Mouse (Mus musculus) limb, embryonic 15.5 days (tissue): ENCODE results near the gene Adck1. TPM values are rescaled to one million over a fixed set of nuclear protein-coding genes. Genes with fewer than 3 reads are reported as not detected.
A peak's percentile ranks its signal among the peaks of the same experiment; 100 is the strongest.

Experiments used
- ATAC-seq: fragments of 200-750 bp; cut with Nextera tagmentation; 2 replicates; pipeline ENCODE4 v1.8.0; 2017; ENCODE audit warnings: low read depth, moderate TSS enrichment; ENCODE audit not compliant: insufficient number of reproducible peaks, low FRiP score, low TSS enrichment
- H3K27ac ChIP-seq: fragments of 300-500 bp; sonication (generic); 2 replicates; pipeline ENCODE4 v1.5.1; 2015; ENCODE audit warnings: moderate library complexity, mild to moderate bottlenecking, inconsistent platforms
- H3K27me3 ChIP-seq: fragments of 300-500 bp; sonication (generic); 2 replicates; pipeline ENCODE4 v1.6.1; 2015; ENCODE audit warnings: inconsistent platforms
- H3K36me3 ChIP-seq: fragments of 300-500 bp; sonication (generic); 2 replicates; pipeline ENCODE4 v1.6.1; 2015; ENCODE audit warnings: inconsistent platforms
- H3K4me1 ChIP-seq: fragments of 300-500 bp; sonication (generic); 2 replicates; pipeline ENCODE4 v1.6.1; 2015; ENCODE audit warnings: inconsistent platforms
- H3K4me2 ChIP-seq: fragments of 300-500 bp; sonication (generic); 2 replicates; pipeline ENCODE4 v1.6.1; 2015; ENCODE audit warnings: mild to moderate bottlenecking, inconsistent platforms
- H3K4me3 ChIP-seq: fragments of 300-500 bp; sonication (generic); 2 replicates; pipeline ENCODE4 v1.5.1; 2015; ENCODE audit warnings: mild to moderate bottlenecking, inconsistent platforms
- H3K9ac ChIP-seq: fragments of 300-500 bp; sonication (generic); 2 replicates; pipeline ENCODE4 v1.6.1; 2015; ENCODE audit warnings: inconsistent platforms
- H3K9me3 ChIP-seq: fragments of 300-500 bp; sonication (generic); 2 replicates; pipeline ENCODE4 v1.6.1; 2016; ENCODE audit warnings: inconsistent platforms
- WGBS: fragments of 180-500 bp; shearing (Covaris S2); methylation state at CpG from one replicate; pipeline ENCODE4 v1.1.7; 2015; 5-methylcytosine and 5-hydroxymethylcytosine counted together
- polyA plus RNA-seq: library from polyadenylated mRNA; unstranded; fragments of >200 nt; fragmentation: Nextera tagmentation; extraction: Ambion mirVana; gene quantifications from 2 replicates; pipeline ENCODE4 v1.2.1, GENCODE M21; 2015

Gene Adck1
- polyA plus RNA-seq, 1 experiment from 2014 or later, result 18.7 TPM

DNA sequence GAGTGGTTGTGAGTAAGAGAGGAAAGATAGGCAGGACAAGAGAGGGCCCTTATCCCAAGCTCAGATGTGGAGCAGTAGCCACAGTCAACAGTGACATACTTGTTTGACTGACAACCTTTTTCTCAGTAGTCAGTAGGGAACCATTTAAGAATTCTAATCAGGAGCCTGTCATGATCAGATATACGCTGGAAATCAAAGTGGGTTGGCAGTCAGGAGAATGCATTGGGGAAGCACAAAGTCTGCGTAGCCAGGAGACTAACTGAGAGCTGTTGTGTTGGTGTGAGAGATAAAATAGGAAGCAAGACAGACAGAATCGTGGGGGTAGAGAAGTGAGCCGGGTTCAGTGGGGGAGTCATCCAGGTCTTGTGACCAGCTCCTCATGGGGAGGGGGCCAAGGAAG, 71.9 kb downstream of the Adck1 start:
- ATAC-seq, result no peak
- WGBS, result 92% methylated on average over 4 of the region's 4 CpGs
- Histone ChIP-seq H3K4me1 (0 out of 2 replicates have a peak, but pooled peaks cover 3% of the 10 kb centered on the region), H3K36me3 (0 out of 2 replicates have a peak, but pooled peaks cover 4% of the 10 kb centered on the region), H3K27me3 (no peaks in the 10 kb centered on the region), H3K27ac (no peak overlapping the region), H3K9ac (no peak overlapping the region), H3K4me3 (no peak overlapping the region), H3K9me3 (no peaks in the 10 kb centered on the region), H3K4me2 (no peak overlapping the region)

DNA sequence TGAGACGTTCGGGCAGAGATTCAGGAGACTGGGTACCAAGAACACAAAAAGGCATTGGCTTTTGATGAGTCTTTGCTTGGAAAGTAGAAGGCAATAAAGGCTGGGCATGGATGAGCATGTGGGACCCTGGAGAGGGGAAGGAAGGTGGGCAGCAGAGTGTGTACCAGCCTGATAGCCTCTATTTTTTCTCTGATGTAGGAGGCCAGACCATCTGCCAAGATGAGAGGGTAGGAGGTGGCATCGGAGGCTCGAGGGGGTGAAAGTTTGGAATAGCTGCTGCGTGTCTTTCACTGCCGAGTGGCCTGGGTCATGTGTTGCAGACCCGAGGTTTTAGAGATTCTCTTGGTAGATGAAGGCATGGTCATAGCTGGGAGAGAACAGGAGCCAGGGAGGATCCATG, 72.8 kb downstream of the Adck1 start:
- WGBS, result 92% methylated on average over 7 of the region's 7 CpGs
- H3K27me3 ChIP-seq, result no peaks in the 10 kb centered on the region
- ATAC-seq, result no peak
- no peak overlapping the region for H3K27ac ChIP-seq
- H3K9me3 ChIP-seq, result no peaks in the 10 kb centered on the region
- H3K4me2 ChIP-seq, result no peak overlapping the region
- H3K4me3 ChIP-seq, result no peak overlapping the region
- H3K9ac ChIP-seq, result no peak overlapping the region
- H3K4me1 ChIP-seq, result no peaks in the 10 kb centered on the region
- H3K36me3 ChIP-seq, result 0 out of 2 replicates have a peak, but pooled peaks cover 4% of the 10 kb centered on the region

DNA sequence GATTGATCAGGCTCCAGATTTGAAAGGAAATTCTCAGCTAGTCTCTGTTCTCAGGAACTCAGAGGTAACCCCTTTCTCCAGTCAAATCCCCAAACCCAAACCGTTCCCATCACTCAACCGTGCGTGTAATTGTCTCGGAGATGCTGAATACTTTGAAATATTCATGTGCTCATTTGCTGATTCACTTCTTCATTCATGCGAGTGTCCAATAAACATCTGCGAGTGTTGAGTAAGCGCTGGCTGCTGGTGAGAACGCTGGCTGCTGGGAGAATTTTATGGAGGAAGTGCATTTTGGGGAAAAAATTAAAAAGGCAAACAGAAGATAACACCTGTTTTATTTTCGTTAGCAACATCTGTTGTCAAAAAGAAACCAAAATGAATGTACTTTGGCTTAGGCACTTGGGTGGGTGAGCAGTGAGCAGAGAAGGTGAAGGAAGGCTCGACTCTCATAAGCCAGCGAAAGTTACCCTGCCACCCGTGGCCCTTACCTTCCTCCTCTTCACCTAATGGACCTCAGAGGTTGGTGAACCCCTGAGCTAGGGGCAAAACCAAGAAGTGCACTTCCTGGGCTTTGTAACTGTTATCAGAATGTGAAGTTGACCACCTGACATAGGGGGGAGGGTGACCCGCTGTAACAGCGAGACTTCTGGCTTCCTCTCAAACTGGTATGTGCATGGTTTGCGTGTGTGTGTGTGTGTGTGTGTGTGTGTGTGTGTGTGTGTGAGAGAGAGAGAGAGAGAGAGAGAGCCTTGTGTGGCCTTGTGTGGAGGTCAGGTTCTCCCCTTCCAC, 76.8 kb downstream of the Adck1 start:
- Histone ChIP-seq H3K9me3 (no peaks in the 10 kb centered on the region), H3K4me3 (no peak overlapping the region), H3K4me2 (no peak overlapping the region), H3K27me3 (no peaks in the 10 kb centered on the region), H3K36me3 (0 out of 2 replicates have a peak, but pooled peaks cover 4% of the 10 kb centered on the region), H3K9ac (no peak overlapping the region), H3K27ac (no peak overlapping the region), H3K4me1 (no peaks in the 10 kb centered on the region)
- ATAC-seq, result no peak
- WGBS, result 77% methylated on average over 15 of the region's 15 CpGs

DNA sequence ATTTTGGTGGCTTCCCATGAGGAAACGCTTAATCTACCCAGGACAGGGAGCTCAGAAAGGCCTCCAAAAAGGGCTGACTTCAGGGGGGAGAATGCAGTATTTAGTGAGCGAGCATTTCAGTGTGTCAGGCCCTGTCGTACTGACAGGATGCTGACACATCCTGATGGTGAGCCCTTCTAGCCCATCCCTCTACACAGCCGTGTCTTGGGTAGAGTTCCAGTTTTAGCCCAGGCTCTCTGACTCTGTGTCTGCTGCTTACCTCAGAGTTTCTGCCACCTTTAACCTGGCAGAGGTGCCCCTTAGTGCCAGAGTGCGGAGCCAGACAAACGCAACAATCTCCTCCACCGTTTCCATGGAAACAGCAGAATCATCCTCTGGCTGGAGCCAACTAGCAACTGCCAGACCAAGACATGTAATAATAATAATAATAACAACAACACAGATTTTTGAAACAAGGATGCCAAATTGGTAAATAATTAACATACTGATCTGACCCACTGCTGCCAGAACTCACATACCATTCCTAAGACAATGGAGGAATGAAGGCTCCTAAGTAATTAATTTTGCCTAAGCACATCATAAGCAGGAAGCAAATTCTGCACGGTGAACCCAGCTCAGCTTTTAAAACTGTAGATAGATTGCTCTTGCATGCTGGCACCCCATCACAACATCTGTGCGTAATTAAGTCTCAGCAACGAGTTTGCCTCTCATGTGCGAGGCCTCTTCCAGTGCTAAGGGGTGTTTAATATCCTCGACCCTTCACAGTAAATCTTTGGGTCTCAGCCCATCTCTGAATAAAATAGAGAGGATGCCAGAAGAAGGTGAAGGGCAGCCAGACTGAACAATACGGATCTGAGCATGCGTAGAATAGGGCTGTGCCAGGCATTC, 81.8 kb downstream of the Adck1 start:
- peaks cover 5% of the 10 kb centered on the region; the same call in 1 of the 2 replicates for H3K4me1 ChIP-seq
- no peak overlapping the region for H3K4me2 ChIP-seq
- 50% methylated on average over 14 of the region's 14 CpGs for WGBS
- H3K4me3 ChIP-seq, result no peak overlapping the region
- H3K9me3 ChIP-seq, result no peaks in the 10 kb centered on the region
- no peak for ATAC-seq
- H3K36me3 ChIP-seq, result no peaks in the 10 kb centered on the region
- no peak overlapping the region for H3K9ac ChIP-seq
- H3K27ac ChIP-seq, result 0 out of 2 replicates have a peak overlapping the region, but pooled peaks have one; percentile 3
- no peaks in the 10 kb centered on the region for H3K27me3 ChIP-seq

DNA sequence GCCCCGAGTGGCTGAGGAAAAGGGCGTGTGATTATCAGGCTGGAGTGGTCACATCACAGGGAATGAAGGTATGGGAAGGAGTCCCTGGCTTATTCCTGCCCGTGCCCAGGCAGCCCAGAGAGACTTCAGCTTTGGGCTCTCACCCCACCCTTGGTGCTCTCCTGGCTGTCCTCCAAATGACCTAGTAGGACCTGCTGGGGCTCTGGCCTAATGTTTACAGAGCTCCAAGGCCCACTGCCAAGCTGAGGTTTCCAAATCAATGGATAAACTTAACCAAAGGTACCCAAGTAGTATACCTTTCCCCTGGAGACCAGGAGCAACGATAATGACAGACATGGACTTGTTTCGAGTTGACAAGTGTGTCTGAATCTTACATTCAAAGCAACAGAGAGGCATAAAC, 83.7 kb downstream of the Adck1 start:
- Histone ChIP-seq H3K9ac (no peak overlapping the region), H3K4me3 (no peak overlapping the region), H3K9me3 (no peaks in the 10 kb centered on the region), H3K36me3 (peaks cover 13% of the 10 kb centered on the region), H3K27me3 (no peaks in the 10 kb centered on the region), H3K4me1 (peaks cover 5% of the 10 kb centered on the region; the same call in 1 of the 2 replicates), H3K4me2 (no peak overlapping the region), H3K27ac (no peak overlapping the region)
- WGBS, result 80% methylated on average over 5 of the region's 5 CpGs
- no peak for ATAC-seq

DNA sequence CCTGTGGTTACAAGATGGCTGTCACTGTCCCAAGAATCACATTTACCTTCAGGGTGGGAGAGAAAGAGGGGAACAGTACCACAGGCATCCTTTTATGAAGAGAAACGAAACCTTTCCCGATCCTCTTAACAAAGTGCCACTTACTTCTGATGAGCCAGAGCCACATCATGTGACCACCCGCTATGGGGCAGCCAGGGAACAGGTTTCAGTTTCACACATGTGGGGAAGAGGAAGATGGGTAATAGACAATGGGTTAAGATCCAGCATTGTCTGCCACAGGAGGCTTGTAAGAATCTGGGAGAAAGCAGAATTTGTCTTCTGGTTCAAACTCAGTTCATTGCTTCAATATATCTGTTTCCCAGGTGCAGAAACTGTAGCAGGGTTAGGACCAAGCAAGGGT, 85.1 kb downstream of the Adck1 start:
- Histone ChIP-seq H3K9me3 (no peaks in the 10 kb centered on the region), H3K9ac (no peak overlapping the region), H3K4me3 (no peak overlapping the region), H3K4me2 (no peak overlapping the region), H3K36me3 (peaks cover 18% of the 10 kb centered on the region), H3K27me3 (no peaks in the 10 kb centered on the region), H3K27ac (no peak overlapping the region), H3K4me1 (peaks cover 5% of the 10 kb centered on the region; the same call in 1 of the 2 replicates)
- 82% methylated on average over 3 of the region's 3 CpGs for WGBS
- no peak for ATAC-seq

DNA sequence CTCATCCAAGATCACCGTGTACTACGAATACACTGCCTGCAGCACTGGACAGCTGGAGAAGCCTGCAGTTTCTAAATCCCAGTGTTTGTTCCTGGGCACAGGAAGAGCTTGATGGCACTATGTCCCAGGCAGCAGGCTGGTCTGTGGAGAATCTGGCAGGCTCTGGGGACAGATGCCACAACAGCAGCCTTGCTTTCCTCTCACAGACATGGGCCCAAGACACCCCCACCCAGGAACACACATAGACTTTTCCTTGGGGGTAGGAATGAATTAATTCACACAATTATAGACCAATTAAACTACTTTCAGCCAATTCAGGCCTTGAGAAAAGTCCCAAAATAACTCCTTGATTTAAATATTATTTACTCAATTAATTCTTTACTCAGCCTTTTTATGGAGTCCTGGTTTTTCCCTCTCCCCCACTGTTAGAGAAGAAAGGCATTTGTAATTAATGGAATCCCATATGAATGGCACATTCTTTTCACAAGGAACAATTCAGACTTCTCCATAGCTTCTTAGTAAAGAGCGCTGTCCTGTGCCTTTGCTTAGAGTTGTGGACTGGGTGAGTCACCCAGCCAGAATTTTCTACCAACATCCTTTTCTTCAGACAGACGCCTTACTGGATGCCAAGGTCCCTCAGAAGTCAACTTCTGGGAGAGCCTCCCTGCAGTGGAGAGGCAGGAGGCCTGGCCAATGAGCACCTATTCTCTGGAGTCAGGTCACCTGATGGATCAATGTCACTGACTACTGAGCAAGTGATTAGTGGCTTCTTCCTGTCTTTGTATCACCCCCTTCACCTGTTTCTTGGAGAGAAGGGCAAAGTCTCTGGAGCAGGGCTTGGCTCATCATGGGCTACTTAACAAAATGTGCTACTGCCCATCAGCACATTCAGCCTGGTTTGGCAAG, 90.6 kb downstream of the Adck1 start:
- Histone ChIP-seq H3K36me3 (peaks cover 18% of the 10 kb centered on the region), H3K9ac (no peak overlapping the region), H3K27me3 (no peaks in the 10 kb centered on the region), H3K9me3 (no peaks in the 10 kb centered on the region), H3K4me1 (no peaks in the 10 kb centered on the region), H3K4me3 (no peak overlapping the region), H3K4me2 (no peak overlapping the region), H3K27ac (no peak overlapping the region)
- WGBS, result 84% methylated on average over 4 of the region's 4 CpGs
- no peak for ATAC-seq

DNA sequence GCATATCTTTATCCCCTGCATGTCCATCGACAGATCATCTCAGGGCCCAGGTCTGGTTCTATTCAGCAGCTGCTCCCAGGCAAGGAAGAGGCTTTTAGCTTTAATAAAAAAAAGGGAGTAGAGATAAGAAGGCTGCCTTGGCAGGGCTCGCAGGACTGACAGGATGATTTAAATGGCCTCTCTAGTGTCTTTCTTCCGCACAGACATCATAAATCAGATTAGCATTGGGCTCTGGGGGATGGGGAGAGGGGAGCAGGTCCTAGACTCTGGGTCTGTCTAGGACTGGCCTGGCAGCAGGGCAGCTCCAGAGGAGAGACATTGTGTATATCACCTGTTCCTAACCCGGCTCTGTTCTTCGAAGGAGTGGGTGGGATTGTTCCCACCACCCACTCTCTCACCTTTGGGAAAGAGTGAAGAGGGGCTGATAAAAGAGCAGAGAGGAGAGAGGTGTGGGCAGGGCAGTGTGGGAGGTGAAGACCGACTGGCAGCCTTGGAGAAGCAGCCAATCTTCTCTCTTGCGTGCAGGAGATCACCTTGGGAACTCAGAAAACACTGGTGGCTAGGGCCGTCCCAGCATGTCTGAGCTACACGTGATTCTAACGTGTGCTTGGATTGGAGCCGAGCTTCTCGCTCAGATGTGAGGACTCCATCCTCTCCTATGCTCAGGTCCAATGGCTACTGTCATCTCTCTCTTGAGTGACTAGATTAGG, 94.5 kb downstream of the Adck1 start:
- H3K9me3 ChIP-seq, result no peaks in the 10 kb centered on the region
- H3K27ac ChIP-seq, result no peak overlapping the region
- H3K27me3 ChIP-seq, result no peaks in the 10 kb centered on the region
- no peak for ATAC-seq
- no peaks in the 10 kb centered on the region for H3K4me1 ChIP-seq
- no peak overlapping the region for H3K9ac ChIP-seq
- H3K36me3 ChIP-seq, result peaks cover 5% of the 10 kb centered on the region; the same call in 1 of the 2 replicates
- no peak overlapping the region for H3K4me2 ChIP-seq
- WGBS, result 64% methylated on average over 12 of the region's 12 CpGs
- H3K4me3 ChIP-seq, result no peak overlapping the region

DNA sequence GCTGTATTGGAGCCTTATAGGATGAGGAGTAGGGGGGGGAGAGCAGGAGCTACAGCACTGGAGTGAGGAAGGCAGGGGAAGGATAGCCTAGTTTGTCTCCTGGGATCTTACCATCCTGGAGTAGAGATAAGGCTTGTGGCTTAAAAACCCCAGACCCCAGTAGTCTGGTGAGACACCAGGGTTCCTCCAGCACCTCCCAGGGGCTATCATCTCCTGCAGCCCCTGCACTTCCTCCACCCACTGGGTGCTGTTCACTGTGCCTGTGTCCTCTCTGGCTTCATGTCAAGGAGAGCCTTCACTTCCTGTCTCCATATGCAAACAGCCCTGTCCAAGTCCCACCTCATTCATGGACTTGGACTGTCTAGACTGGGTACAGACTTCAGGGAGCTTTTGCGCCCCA, 96.7 kb downstream of the Adck1 start:
- ATAC-seq, result no peak
- Histone ChIP-seq H3K36me3 (peaks cover 15% of the 10 kb centered on the region), H3K4me3 (no peak overlapping the region), H3K27ac (no peak overlapping the region), H3K4me1 (no peaks in the 10 kb centered on the region), H3K9ac (no peak overlapping the region), H3K27me3 (no peaks in the 10 kb centered on the region), H3K4me2 (no peak overlapping the region), H3K9me3 (no peaks in the 10 kb centered on the region)
- 94% methylated on average over 1 of the region's 1 CpGs for WGBS

DNA sequence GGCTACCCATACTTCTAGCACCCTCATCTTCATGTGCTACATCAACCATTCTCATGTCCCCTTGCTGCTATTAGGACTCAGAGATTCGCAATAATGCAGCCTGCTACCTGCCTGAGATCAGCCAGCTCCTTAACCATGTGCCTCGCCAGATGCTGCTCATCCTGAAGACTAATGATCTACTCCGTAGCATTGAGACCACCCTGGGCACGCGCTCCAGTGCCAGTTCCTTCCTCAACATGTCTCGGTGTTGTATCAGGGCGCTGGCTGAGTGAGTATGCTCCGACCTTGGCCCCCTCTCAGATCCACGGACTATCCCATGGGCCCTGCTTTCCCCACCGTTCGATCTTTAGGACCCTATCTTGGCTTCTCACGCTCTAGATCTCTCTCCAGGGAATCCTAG, 98.6 kb downstream of the Adck1 start:
- Histone ChIP-seq H3K4me3 (no peak overlapping the region), H3K9ac (no peak overlapping the region), H3K27me3 (no peaks in the 10 kb centered on the region), H3K4me2 (no peak overlapping the region), H3K36me3 (peaks cover 15% of the 10 kb centered on the region), H3K4me1 (no peaks in the 10 kb centered on the region), H3K9me3 (no peaks in the 10 kb centered on the region), H3K27ac (no peak overlapping the region)
- no peak for ATAC-seq
- WGBS, result 93% methylated on average over 12 of the region's 12 CpGs

DNA sequence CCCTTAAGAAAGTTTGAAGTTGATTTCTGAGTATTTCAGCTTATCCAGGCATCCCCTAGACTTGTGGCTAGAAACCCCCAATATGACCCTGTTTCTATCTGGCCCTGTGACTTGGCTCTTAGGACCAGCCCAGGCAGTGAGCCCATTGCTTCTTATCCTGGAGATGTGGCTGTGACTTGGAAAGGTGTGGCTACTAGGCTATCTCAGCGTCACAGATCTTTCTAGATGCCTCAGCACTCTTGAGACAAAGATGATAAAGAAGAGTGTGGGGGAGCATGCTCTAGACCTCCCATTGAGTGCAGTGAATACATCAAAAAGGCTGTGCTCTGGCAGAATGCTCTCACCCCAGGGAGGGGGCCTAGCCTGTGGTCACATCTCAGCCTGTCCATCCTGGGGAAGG, 99.1 kb downstream of the Adck1 start:
- no peak for ATAC-seq
- Histone ChIP-seq H3K4me3 (no peak overlapping the region), H3K27ac (no peak overlapping the region), H3K27me3 (no peaks in the 10 kb centered on the region), H3K9me3 (no peaks in the 10 kb centered on the region), H3K4me1 (no peaks in the 10 kb centered on the region), H3K36me3 (peaks cover 15% of the 10 kb centered on the region), H3K4me2 (no peak overlapping the region), H3K9ac (no peak overlapping the region)
- 85% methylated on average over 1 of the region's 1 CpGs for WGBS
